Mouse (Mus musculus): ENCODE measurements around the gene Fam166b. TPM values are rescaled to one million over a fixed set of nuclear protein-coding genes. Genes with fewer than 3 reads are reported as not detected.

Gene Fam166b
- polyA plus RNA-seq, 1 experiment, result 0.10 TPM

DNA sequence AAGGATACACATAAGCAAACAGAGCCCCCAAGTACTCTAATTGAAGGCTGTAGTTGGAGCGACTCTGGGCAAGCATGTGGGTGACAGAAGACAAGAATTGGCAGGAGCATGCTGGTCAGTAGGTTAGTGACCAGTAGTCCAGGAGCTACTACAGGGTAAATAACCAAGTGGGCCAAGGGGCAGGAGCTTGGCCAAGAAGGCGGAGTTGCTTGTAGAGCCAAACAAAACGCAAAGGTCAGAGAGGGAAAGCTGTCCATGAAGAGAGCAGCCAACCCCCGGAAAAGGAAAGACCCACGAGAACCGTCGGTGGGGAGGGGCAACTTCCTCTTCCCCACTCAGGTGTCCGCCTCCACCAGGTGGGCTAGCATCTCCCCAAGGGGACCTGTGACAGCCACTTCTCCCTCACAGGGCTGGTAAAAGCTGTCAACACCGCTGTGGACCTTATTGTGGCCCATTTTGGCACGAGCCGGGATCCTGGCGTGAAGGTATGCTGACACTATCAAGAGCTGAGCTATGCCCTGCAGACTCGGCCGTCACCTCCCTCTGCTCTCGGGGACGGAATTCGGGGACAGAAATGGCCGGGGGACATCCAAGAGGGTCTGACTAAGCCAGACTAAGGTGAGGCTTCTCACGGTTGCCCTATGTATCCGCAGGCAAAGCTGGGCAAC is 5.5 kb downstream of the Fam166b start:
- no peak for TF ChIP-seq TAL1 (IDR thresholded peaks at IDR 0.05; ENCODE audit: low read length)
- TF ChIP-seq GATA1 (IDR thresholded peaks at IDR 0.05; ENCODE audit: low read length), result no peak
- H3K4me3 ChIP-seq (replicated peaks), result no peak overlapping the region
- H3K36me3 ChIP-seq (ENCODE audit: control insufficient read depth), result no peaks in the 10 kb centered on the region
- peaks cover 23% of the 10 kb centered on the region for H3K4me1 ChIP-seq (ENCODE audit: control insufficient read depth)
- peaks cover 31% of the 10 kb centered on the region for H3K27me3 ChIP-seq (ENCODE audit: control insufficient read depth)
- H3K9me3 ChIP-seq (ENCODE audit: control insufficient read depth, low read length), result no peaks in the 10 kb centered on the region

DNA sequence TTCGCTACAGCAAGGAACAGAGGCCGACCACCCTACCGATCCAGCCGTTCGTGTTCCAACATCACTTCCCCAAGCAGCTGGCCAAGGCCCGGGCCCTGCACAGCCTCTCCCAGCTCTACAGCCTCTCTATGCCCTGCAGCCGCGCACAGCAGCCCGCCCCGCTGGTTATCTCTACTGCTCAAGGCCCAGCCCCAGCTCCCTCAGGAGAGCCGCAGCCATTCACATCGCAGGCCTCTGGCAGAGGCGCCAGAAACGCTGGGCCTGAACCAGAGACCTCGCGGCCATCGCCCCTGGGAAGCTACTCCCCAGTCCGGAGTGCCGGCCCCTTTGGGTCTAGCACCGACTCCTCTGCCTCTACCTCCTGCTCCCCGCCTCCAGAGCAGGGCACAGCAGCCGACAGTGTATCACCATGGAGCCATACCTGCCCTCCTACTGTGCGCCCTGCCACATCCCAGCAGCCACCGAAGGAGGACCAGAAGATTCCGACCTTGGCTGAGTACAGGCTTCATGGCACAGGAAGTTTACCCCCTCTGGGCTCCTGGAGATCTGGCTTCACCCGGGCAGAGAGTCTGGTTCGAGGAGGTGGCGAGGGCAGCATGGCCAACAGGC is 7.2 kb downstream of the Fam166b start:
- peaks cover 23% of the 10 kb centered on the region for H3K4me1 ChIP-seq (ENCODE audit: control insufficient read depth)
- no peak overlapping the region for H3K4me3 ChIP-seq (replicated peaks)
- TF ChIP-seq TAL1 (IDR thresholded peaks at IDR 0.05; ENCODE audit: low read length) (no peak), GATA1 (IDR thresholded peaks at IDR 0.05; ENCODE audit: low read length) (no peak)
- no peaks in the 10 kb centered on the region for H3K9me3 ChIP-seq (ENCODE audit: control insufficient read depth, low read length)
- no peaks in the 10 kb centered on the region for H3K36me3 ChIP-seq (ENCODE audit: control insufficient read depth)
- H3K27me3 ChIP-seq (ENCODE audit: control insufficient read depth), result peaks cover 16% of the 10 kb centered on the region

GRCm38 (mm10) chr4:43420305-43420704 is 8.6 kb downstream of the Fam166b start:
- H3K4me1 ChIP-seq (ENCODE audit: control insufficient read depth), result peaks cover 12% of the 10 kb centered on the region
- no peak overlapping the region for H3K4me3 ChIP-seq (replicated peaks)
- peaks cover 2% of the 10 kb centered on the region for H3K27me3 ChIP-seq (ENCODE audit: control insufficient read depth)
- no peak for TF ChIP-seq TAL1 (IDR thresholded peaks at IDR 0.05; ENCODE audit: low read length)
- TF ChIP-seq GATA1 (IDR thresholded peaks at IDR 0.05; ENCODE audit: low read length), result no peak
- peaks cover 12% of the 10 kb centered on the region for H3K9me3 ChIP-seq (ENCODE audit: control insufficient read depth, low read length)
- no peaks in the 10 kb centered on the region for H3K36me3 ChIP-seq (ENCODE audit: control insufficient read depth)

- H3K9me3 ChIP-seq (ENCODE audit: control insufficient read depth, low read length), result peaks cover 12% of the 10 kb centered on the region
- H3K36me3 ChIP-seq (ENCODE audit: control insufficient read depth), result no peaks in the 10 kb centered on the region
- no peaks in the 10 kb centered on the region for H3K27me3 ChIP-seq (ENCODE audit: control insufficient read depth)
- no peak overlapping the region for H3K4me3 ChIP-seq (replicated peaks)
- H3K4me1 ChIP-seq (ENCODE audit: control insufficient read depth), result peaks cover 10% of the 10 kb centered on the region
- TF ChIP-seq TAL1 (IDR thresholded peaks at IDR 0.05; ENCODE audit: low read length), result no peak
- no peak for TF ChIP-seq GATA1 (IDR thresholded peaks at IDR 0.05; ENCODE audit: low read length)
Observed at GRCm38 (mm10) chr4:43419801-43420281, 9.1 kb downstream of the Fam166b start.

GRCm38 (mm10) chr4:43418973-43419656 is 9.8 kb downstream of the Fam166b start:
- peaks cover 10% of the 10 kb centered on the region for H3K4me1 ChIP-seq (ENCODE audit: control insufficient read depth)
- no peaks in the 10 kb centered on the region for H3K36me3 ChIP-seq (ENCODE audit: control insufficient read depth)
- peaks cover 12% of the 10 kb centered on the region for H3K9me3 ChIP-seq (ENCODE audit: control insufficient read depth, low read length)
- no peak overlapping the region for H3K4me3 ChIP-seq (replicated peaks)
- H3K27me3 ChIP-seq (ENCODE audit: control insufficient read depth), result no peaks in the 10 kb centered on the region
- TF ChIP-seq GATA1 (IDR thresholded peaks at IDR 0.05; ENCODE audit: low read length) (no peak), TAL1 (IDR thresholded peaks at IDR 0.05; ENCODE audit: low read length) (no peak)

GRCm38 (mm10) chr4:43418450-43418849 is 10.5 kb downstream of the Fam166b start:
- Histone ChIP-seq H3K4me3 (replicated peaks) (no peak overlapping the region), H3K9me3 (ENCODE audit: control insufficient read depth, low read length) (peaks cover 12% of the 10 kb centered on the region), H3K27me3 (ENCODE audit: control insufficient read depth) (no peaks in the 10 kb centered on the region), H3K36me3 (ENCODE audit: control insufficient read depth) (no peaks in the 10 kb centered on the region), H3K4me1 (ENCODE audit: control insufficient read depth) (peaks cover 10% of the 10 kb centered on the region)
- TF ChIP-seq TAL1 (IDR thresholded peaks at IDR 0.05; ENCODE audit: low read length) (no peak), GATA1 (IDR thresholded peaks at IDR 0.05; ENCODE audit: low read length) (no peak)

DNA sequence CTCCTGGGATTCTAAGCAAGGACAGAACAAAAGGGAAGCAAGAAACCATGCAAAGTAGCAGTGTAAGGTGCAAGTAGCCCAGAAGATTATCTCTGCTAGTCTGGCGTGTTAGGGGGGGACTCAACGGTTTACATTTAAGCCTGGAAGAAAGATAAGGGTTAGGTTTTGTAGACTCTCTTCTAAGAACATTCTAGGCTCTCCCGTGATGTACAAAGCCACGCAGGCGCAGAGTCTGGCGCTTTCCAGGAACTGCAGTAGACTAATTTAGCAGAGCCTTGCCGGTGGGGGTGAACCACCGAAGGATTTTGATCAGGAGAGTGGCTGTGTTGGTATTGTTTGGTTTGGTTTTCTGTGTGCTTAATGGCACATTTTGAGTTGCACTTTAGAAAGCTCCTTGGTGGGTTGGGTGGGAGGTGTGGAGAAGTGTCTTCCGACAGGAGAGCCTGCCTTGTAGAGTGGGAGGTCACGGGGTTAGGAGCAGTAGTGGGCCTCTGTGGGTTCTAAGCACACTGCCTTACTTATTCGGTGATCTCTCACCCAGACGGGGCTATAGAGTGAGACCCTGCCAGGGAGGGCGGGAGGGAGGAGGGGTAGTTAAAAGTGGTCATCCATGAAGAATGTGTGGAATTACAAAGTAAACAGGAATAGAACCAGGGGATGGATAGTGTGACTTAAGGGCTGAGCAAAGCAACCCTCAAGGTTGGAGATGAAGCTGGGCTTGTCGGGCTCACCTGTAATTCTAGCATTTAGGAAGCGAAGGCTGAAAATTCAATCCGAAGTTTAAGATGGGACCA is 11.5 kb downstream of the Fam166b start:
- no peak for TF ChIP-seq GATA1 (IDR thresholded peaks at IDR 0.05; ENCODE audit: low read length)
- no peak for TF ChIP-seq TAL1 (IDR thresholded peaks at IDR 0.05; ENCODE audit: low read length)
- Histone ChIP-seq H3K27me3 (ENCODE audit: control insufficient read depth) (no peaks in the 10 kb centered on the region), H3K36me3 (ENCODE audit: control insufficient read depth) (no peaks in the 10 kb centered on the region), H3K9me3 (ENCODE audit: control insufficient read depth, low read length) (peaks cover 12% of the 10 kb centered on the region), H3K4me1 (ENCODE audit: control insufficient read depth) (peaks cover 10% of the 10 kb centered on the region), H3K4me3 (replicated peaks) (no peak overlapping the region)

GRCm38 (mm10) chr4:43416071-43416490 is 12.9 kb downstream of the Fam166b start:
- Histone ChIP-seq H3K9me3 (ENCODE audit: control insufficient read depth, low read length) (peaks cover 12% of the 10 kb centered on the region), H3K36me3 (ENCODE audit: control insufficient read depth) (no peaks in the 10 kb centered on the region), H3K27me3 (ENCODE audit: control insufficient read depth) (no peaks in the 10 kb centered on the region), H3K4me1 (ENCODE audit: control insufficient read depth) (peaks cover 2% of the 10 kb centered on the region; the same call in 1 of the 2 replicates), H3K4me3 (replicated peaks) (no peak overlapping the region)
- TF ChIP-seq GATA1 (IDR thresholded peaks at IDR 0.05; ENCODE audit: low read length) (no peak), TAL1 (IDR thresholded peaks at IDR 0.05; ENCODE audit: low read length) (no peak)

Data from erythroblast, embryonic 14.5 days (primary cell).